Mouse (Mus musculus) cerebellum, adult 18-20 months (tissue): ENCODE results near the gene Ikbkg.
"Not testable (repeated sequence)": the region's sequence is repeated elsewhere in the genome, so short reads cannot be mapped to it uniquely, and the experiment has no call there.

Experiments
- DNase-seq, 2 experiments: peaks; one replicate each; pipeline ENCODE4 v3.0.0; 2021

Gene Ikbkg

DNA sequence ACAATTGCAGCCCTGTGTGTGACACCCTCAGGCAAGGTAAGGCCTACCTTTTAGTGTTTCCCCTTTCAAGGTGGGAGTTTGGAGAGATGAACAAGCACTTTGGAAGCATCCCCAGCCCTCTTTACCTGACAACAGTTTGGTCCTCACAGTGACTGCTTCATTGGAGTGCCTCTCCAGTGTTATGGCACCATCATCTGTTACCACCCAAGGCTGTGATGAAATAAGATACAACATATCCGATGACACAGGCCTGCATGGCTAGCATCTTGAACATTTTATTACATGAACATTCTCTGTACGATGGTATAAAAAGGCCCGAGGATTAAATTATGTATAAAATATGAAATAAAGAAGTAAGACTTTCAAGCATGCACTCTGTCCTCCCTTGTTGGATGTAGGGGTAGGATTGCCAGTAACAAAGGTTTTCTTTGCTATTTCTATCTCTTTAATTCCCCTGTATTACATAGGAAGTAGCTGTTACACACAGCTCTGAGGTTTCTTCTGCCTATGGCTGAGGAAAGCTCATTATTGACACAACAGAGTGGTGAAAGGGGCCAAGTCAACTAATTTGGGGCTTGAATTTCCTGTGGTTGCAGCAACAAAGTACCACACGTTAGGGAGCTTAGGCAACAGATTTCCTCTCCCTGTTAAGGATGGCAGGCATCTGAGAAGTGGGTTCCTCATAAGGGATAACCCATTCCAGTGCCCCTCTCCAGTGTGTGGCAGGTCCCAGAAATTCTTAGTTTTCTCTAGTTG, 58.2 kb downstream of the Ikbkg start:
- DNase-seq, result no peak

DNA sequence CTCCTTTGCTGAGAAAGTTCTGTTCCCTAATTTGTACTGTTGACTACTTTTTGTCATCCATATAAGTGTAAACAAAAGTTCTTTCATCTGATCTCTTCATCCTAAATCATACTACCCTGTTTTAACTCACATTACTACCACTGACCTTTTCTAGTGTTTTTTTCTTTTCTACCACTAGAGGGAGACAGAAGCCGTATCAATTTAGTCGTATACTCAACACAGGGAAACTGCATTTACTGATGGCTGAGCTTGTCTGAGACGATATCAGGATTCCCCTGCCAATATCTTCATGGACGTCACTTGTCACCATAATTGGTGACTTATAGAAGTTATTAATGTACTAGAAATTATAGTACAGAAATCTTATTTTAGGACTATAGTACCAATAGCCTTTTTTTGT, 59.7 kb downstream of the Ikbkg start:
- no peak for DNase-seq

- DNase-seq, result not testable (repeated sequence)
Observed at GRCm38 (mm10) chrX:74481349-74481885, 88.3 kb downstream of the Ikbkg start, which contains the start of gene Gm6880. Gm6880 (minus strand) TSS chrX:74481399.

DNA sequence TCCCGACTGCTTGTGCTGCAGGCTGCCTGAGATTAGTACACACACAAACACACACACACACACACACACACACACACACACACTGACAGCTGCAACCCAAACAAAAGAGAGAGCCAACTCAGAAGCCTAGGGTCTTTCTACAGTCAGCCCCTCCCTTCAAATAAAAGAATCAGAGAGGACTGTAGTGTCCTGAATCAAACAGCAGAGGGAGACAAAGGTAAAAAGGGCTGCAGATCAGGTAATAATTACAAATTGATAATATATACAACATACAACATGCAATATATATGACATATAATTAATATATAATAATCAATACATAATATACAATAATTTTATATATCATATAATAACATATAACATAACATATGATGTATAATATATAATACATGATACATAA, 104.0 kb downstream of the Ikbkg start:
- DNase-seq, result no peak
